Mouse (Mus musculus): ENCODE measurements around the gene Olfr320. TPM values are rescaled to one million over a fixed set of nuclear protein-coding genes. Genes with fewer than 3 reads are reported as not detected.

Gene Olfr320
- total RNA-seq, 1 experiment from 2014 or later: not detected

Other genes starting within 250 kb of the Olfr320 start
- gene Gm12253, start 248.5 kb upstream of the Olfr320 start, total RNA-seq (2017): not detected in 2 replicates
- not detected in 2 replicates for gene Lypd9, start 228.2 kb upstream of the Olfr320 start, total RNA-seq (2017)
- not detected in 2 replicates for gene Olfr30, start 218.8 kb upstream of the Olfr320 start, total RNA-seq (2017)
- not detected in 2 replicates for gene Olfr332, start 188.5 kb upstream of the Olfr320 start, total RNA-seq (2017)
- gene Olfr331, start 178.5 kb upstream of the Olfr320 start, total RNA-seq (2017): not detected in 2 replicates
- gene Olfr330, start 146.3 kb upstream of the Olfr320 start, total RNA-seq (2017): not detected in 2 replicates
- gene Olfr329-ps, start 134.7 kb upstream of the Olfr320 start, total RNA-seq (2017): not detected in 2 replicates
- 0.12 TPM in 1 of 2 replicates, not detected in the other for gene Olfr328, start 125.5 kb upstream of the Olfr320 start, total RNA-seq (2017)
- not detected in 2 replicates for gene Olfr224, start 110.5 kb upstream of the Olfr320 start, total RNA-seq (2017)
- gene Olfr325, start 103.4 kb upstream of the Olfr320 start, total RNA-seq (2017): not detected in 2 replicates
- not detected in 2 replicates for gene Olfr324, start 86.0 kb upstream of the Olfr320 start, total RNA-seq (2017)
- not detected in 2 replicates for gene 2210407C18Rik, start 65.0 kb upstream of the Olfr320 start, total RNA-seq (2017)
- gene Olfr323, start 50.6 kb upstream of the Olfr320 start, total RNA-seq (2017): not detected in 2 replicates
- 0.35 and 0.49 TPM in 2 replicates for gene Trim58, start 40.6 kb upstream of the Olfr320 start, total RNA-seq (2017)
- gene Olfr322, start 22.3 kb upstream of the Olfr320 start, total RNA-seq (2017): not detected in 2 replicates
- gene Olfr319, start 18.1 kb downstream of the Olfr320 start, total RNA-seq (2017): not detected in 2 replicates
- gene Olfr318, start 42.9 kb downstream of the Olfr320 start, total RNA-seq (2017): 0.23 TPM in 1 of 2 replicates, not detected in the other
- not detected in 2 replicates for gene Olfr317, start 58.1 kb downstream of the Olfr320 start, total RNA-seq (2017)
- gene Olfr316, start 71.6 kb downstream of the Olfr320 start, total RNA-seq (2017): not detected in 2 replicates
- gene Olfr315, start 92.1 kb downstream of the Olfr320 start, total RNA-seq (2017): not detected in 2 replicates
- gene Olfr314, start 101.9 kb downstream of the Olfr320 start, total RNA-seq (2017): not detected in 2 replicates
- not detected in 2 replicates for gene Fam183b, start 120.9 kb downstream of the Olfr320 start, total RNA-seq (2017)
- not detected in 2 replicates for gene Olfr313, start 133.9 kb downstream of the Olfr320 start, total RNA-seq (2017)
- gene Olfr312, start 148.1 kb downstream of the Olfr320 start, total RNA-seq (2017): not detected in 2 replicates
- not detected in 2 replicates for gene Olfr311, start 158.2 kb downstream of the Olfr320 start, total RNA-seq (2017)
- gene Gm12258, start 166.1 kb downstream of the Olfr320 start, total RNA-seq (2017): 12.1 and 16.8 TPM in 2 replicates
- gene 2810021J22Rik, start 186.1 kb downstream of the Olfr320 start, total RNA-seq (2017): 7.9 and 8.8 TPM in 2 replicates
- gene Zfp39, start 223.1 kb downstream of the Olfr320 start, total RNA-seq (2017): 14.6 and 14.7 TPM in 2 replicates
- 0.23 and 0.61 TPM in 2 replicates for gene Btnl10, start 236.8 kb downstream of the Olfr320 start, total RNA-seq (2017)